Mouse (Mus musculus) kidney, postnatal 25 days (tissue): Measurements from ENCODE around the gene Itgb3bp.

Experiments used
- DNase-seq, 2 experiments: peaks; one replicate each; pipeline ENCODE4 v3.0.0; 2021; ENCODE audit warnings: mixed read lengths in 2 of 2

Itgb3bp gene

DNA sequence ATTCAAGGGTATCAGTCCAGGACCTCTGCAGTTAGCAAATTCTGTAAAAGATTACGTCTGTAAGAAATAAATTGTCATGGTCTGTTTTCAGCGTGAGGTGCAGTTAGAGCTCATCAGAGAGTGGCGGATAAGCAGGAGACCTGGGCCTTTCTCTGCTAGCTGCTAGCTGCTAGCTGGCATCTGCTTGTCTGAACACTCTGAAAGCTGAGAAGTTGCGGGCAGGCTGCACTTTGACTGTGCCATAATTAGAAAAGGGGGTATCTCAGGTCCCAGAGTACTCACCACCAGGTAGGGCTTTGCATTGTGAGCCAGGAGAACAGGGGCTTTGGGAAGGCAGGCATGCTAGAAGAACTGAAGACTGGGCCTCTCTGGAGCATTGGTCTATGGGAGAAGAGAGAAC lies 2.2 kb upstream of the Itgb3bp start:
- no peak for DNase-seq

DNA sequence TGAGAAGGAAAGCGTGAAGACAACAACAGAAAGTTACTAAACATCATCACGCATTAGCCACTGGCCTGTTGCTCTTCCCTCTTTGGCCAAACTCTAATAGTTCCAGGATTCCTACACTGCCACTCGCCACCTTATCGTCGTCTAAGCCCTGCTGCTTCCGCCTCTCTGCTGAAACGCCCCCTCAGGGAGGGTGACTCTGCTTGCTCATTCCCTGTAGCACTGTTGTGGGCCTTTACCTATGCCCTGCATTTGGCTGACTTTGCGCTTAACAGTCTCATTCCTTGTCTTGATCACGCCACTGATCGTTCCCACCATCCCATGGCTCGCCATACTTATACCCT lies 1.6 kb upstream of the Itgb3bp start:
- DNase-seq = no peak

DNA sequence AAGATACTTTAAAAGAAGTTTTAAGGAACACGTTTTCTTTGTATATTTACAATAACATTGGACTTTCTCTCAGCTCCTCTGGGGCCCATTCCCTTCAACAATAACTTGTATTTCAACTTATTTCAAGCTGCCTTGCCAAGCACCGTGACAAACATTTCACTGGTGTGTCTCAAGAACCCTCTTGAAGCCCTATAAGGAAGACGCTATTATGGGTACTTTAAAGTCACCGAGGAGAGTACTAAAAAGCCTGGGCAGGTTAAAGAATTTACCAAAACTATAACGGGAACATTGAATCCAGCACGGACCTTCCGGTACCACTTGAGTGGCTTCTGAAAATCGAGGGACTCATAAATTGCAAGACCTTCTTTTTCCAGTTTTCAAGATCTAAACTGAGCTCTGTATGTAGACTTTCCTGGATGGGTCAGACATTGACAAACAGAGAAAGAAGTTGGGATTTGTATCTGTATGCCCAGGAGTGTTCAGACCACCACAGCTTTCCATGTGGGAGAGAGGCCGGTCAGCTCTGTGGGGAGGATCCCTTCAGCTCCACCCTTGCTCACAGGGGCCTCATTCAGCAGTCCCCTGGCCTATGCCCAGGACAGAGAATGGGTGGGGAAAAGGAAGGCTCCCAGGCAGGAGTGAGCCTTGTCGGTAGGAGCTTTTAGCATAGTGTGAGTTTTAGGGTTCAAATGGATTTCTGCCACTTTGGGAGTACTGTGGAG lies 1.1 kb upstream of the Itgb3bp start:
- DNase-seq = peak in 1 of 2 experiments; percentile 56

DNA sequence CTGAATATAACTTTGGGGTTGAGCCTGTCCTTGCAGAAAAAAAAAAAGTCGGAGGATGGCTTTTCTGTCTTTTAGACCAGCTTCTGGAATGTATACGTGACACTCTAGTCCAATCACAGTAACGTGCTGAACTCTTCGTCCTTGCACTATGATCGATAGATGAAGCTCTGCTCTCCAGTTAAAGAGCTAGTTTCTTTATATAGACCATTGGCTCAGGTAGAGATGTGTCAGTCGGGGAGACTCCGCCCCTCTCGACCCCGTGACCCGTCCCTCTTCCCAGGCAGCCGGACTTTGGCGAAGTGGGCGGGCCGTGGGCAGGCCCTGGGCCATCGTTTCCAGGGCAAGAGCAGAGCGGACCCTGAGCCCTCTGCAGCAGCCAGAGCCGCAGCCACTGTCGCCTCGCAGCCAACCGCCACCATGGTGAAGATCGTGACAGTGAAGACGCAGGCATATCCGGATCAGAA lies 432 bp downstream of the Itgb3bp start, which contains the start of gene Pgm1:
Gene Pgm1 (plus strand): TSS at position 266 of the 464 bp plus-strand sequence.
- DNase-seq = peak; percentile 95 to 97

GRCm38 (mm10) chr4:99928521-99928920 lies 1.1 kb downstream of the Itgb3bp start:
- no peak for DNase-seq

- no peak for DNase-seq
These were observed 3.2 kb downstream of the Itgb3bp start for GRCm38 (mm10) chr4:99926380-99926779.

DNA sequence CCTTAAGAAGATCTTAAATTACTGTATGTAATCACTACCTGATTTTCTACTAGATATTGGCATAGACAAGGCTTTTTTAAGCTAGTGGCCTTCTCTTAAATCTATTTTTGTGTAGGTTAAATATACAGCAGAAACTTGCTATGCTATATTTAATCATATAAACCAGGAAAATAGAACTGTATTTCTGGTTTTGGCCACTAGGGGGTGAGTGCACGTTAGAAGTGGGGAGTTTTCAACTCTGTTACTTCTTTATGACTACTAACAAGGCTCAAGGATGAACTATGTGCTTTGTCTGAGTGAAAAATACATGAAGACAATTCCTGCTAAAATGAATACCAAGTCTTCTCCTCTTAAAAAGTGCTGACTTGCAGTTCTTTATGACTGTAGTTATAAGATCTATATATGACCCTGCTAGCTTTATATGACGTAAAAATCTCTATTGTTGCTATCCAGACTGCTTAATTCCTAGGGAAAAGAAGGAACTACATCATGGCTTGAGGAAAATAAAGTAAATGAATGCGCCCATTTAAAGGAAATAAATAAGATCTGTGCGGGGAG lies 15.6 kb downstream of the Itgb3bp start:
- no peak for DNase-seq

DNA sequence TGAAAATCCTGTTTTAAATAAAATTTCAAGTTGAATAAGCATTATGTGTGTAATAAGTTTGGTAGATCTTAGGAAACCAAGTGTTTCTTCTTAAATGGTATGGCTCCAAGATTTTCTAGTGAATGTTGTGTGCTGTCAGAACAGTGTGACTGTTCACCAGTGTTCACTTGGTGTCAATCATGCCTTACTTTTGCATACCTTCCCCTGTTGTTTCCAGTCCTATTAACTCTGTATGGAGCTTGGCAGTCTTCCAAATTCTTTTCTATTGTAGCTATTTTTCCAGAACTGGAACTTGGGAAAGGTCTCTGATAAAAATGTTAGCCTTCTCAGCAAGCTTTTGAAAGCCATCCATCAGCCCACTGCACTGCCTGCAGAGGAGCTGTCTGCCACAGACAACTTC lies 47.2 kb downstream of the Itgb3bp start:
- DNase-seq = no peak

DNA sequence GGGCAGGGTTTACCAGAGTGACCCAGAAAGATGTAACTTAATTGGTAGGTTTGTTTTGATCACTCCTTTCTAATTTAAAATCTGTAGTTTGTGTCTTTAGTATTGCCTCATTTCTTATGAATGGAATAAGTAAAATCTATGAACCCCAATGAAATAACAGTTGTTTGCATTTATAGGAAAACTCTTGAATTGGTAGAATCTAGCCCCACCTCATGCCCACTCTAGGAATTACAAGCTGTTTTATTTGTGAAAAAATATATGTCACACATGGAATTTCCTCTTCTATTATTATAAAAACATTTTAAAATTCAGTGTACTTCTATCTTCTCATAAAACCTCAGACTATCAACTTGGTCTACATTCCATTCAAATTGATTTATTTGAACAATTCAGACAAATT lies 47.7 kb downstream of the Itgb3bp start:
- peak in 1 of 2 experiments; percentile 42 for DNase-seq

GRCm38 (mm10) chr4:99829094-99830073 lies 100.2 kb downstream of the Itgb3bp start, which contains the start of gene Efcab7:
Efcab7 (plus strand) TSS chr4:99829198.
- peak; percentile 84 to 89 for DNase-seq

DNA sequence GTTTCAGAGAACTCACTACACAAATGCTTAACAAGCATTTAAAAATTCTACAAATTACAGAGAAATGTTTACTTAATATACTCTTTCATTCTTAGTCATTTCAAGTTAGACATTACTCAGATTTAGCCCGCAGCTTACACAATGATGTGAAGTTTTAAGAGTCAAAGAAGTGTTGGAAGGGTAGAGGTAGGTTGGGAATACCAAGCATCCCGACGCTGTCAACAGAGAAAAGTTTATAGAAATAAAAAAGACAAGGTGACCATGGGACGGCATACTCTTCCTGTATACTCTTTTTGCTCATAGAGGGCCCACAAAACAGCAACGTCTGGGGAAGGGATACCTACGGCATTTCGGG lies 100.9 kb downstream of the Itgb3bp start:
- no peak for DNase-seq

- no peak for DNase-seq
These were observed 101.3 kb downstream of the Itgb3bp start for GRCm38 (mm10) chr4:99828337-99828736.

DNA sequence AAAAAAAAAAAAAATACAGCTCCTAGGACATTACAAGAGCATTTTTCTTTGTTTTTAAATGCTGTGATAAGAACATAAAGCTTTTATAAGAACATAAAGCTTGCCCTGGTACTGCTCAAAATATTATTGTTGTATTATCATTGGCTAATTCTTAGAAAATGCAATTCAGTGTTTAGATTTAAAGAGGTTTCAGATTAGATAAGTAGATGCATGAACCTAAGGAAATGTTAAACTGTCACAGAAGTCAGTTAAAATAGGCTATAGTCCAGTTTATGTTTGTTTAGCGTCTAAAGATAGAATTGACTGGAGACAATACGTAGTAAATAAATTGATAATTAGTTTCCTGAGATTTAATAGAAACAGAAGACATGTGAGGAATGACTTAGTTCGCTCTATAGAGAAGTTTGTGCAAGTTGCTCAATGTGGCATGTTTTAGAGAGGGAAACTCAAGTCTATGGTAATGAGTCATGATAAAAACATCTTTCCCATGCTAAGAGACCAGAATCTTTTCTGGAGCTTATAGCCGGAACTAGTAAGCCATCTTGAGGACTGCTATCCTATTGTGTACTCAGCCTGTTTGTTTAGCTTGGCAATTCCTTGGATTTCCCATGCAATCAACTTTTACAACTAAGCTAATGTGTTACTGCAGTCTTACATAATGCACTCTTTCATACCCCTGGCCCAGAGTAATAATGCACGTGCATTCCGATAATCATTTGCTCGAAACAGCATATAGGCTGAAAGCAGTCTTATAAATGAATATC lies 112.7 kb downstream of the Itgb3bp start:
- no peak for DNase-seq

DNA sequence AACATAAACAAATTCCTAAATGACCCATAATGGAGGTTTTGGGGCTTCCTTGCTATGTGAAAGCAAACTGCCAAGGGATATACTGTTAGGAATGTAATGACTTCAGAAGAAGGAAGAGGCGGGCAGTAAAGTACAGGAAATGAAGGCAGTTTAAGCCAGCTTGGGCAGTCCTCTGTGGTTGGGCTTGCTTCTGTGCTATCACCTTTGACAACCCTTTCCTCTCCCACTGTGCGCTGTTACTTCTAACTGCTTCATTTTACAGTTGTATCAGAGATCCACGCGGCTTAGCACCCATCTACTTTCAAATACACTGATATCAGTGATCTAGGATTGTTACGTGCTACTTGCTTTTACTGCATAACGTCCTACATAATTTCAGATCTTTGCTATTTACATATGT lies 137.2 kb downstream of the Itgb3bp start:
- DNase-seq = no peak

DNA sequence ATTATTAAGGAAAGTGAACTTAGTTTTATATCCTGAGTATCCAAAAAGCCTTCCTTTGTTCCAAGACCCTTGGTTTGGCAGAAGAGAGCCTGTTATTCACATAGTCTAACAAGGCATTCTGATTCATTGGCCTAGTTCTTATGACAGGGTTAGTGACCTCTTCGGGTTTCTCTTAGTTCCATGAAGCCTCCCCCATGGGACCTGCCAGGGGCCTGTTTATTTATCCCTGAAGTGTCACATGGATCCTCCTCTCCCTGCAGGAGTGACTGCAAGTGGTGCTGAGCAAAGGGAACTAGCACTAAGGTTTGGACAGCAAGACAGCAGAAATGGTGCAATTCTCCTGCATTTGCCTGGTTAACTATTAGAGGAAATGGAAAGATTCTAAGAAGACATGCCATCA lies 156.6 kb downstream of the Itgb3bp start:
- DNase-seq = peak; percentile 19 to 44

GRCm38 (mm10) chr4:99770555-99770954 lies 159.1 kb downstream of the Itgb3bp start:
- peak; percentile 38 to 43 for DNase-seq

DNA sequence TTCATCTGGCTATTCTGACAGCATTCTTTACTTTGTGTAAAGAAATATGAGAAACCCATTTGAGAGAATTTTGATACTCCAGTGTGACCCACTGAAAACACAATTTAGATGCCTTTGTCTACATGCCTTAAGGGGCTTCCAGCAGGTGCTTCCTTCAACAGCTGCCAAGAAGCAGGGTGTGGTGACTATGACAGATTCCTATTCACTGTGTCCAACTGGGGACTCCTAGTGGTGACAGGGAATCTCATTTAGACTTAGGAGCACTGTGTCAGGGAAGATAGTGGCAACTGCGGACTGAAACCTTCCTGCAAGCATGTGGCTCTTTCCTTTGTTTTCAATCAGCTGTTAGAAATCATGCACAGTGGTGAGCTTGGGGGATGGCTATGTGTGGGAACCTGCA lies 162.9 kb downstream of the Itgb3bp start:
- DNase-seq = peak in 1 of 2 experiments; percentile 47

GRCm38 (mm10) chr4:99766303-99766702 lies 163.3 kb downstream of the Itgb3bp start:
- no peak for DNase-seq

DNA sequence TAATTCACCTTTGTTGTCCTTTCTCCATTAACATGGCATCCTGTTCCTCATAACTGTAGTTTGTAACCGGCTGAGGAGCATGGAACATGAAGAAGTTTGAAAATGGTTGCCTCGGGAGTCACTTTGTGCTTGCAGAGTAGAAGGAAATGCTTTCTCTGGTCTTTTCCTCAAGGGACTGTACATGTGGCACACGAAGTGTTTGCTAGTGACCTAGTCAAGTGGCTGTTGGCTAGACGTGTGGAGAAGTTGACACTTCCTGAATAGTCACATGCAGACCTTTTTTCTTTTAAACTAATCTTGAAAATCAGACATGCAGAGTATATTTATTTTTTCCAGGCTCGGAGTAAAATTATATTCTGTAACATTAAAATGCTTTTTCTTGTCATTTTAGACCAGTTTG lies 177.2 kb downstream of the Itgb3bp start:
- DNase-seq = no peak

DNA sequence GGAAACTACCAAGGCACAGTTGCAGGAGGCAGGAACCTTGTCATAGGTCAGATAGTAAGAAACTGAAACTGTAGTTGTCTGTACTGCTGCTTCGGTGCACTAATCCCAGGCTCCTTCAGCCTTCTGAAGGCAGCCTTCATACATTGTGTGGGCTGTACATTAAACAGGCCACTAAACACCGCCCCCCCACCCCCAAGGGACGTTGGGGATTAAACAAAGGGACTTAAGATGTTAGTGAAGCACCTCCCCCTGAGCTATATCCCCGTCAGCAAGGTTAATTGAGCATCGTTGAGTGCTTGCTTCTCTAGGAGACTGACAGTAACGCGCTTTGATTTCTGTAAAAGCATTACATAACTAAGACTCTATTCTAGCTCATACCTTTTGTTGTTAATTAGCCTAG lies 189.8 kb downstream of the Itgb3bp start:
- DNase-seq = no peak

DNA sequence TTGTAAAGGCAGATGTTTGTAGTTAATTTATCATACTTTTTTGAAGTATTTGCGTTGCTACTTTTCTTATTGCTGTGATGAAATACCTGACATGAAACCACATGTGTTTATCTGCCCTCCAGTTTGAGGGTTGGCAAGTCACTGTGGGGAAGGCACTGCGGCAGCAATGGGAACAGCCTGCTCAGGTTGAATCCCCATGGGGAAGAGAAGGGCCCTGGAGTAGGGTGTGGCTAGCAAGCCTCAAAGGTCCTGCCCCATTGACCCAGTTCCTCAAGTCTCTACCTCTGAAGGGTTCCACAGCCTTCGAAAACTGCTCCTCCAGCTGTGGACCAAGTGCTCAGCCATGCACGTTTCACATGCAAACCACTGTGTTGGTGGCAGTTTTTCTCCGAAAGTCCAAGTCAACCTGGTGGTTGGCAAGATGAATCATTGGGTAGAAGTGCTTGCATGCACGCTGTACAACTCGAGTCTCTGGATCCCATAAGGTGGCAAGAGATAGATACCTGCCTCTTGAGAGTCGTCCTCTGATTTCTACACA lies 203.6 kb downstream of the Itgb3bp start:
- DNase-seq = no peak

DNA sequence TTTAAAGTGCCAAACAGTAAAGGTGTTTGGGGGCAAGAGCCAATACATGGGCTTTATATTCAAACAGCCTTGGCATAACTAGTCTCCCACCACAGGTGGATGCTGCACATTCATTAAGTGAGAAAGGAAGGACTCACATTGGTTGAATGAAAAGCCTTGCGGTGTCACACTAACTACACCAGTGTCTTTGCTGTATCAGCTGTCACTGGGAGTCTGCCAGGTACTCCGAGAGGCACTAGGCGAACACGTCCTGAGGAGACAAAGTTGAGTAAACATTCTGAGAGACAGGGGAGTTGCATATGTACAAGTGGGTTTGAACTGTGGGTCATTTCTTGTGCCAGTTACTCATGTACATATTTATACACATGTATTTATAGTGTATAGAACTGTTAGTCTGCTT lies 205.3 kb downstream of the Itgb3bp start:
- DNase-seq = no peak
